In the genomic region with DNA sequence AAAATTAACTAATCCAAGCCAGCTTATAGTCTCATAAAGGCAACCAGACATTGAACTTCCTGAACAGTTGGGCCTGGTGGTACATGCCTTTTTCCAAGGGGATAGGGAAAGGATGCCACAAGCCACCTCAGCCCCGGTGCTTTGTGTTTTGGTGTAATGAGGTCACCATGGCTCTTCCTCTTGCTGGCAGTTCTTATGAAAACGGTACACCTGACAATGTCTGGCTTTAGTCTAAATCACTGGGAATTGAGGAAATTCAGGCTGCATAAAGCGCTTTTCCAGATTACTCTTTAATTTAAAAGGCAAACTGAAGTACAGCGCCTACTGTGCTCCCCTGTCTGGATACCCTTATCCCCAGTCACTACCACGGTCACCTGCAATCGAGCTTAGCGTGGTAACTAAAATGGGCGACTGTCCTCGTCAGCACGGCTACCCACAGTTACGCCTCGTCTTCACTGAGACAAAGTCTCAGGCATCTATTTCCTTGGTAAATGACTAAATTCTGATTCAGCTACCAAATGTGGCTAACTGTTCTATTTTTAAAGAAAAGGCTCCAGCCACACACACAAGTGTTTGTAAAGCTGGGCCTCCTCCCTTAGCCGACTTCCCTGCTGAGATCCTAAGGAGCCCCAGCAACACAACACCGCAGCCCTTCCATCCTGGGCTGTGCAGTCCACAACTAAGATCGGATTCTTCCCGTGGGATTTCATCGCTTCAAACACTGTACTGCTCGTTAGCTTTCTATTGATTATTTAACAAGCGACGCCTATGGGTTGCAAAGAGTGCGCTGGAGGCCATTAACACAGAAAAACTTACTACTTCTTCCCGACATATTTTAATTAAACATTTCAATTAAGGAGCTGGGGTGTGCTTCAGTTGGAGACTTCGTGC, we compare ENCODE assay signal across 9 mouse cellular contexts. TPM values are rescaled to one million over a fixed set of nuclear protein-coding genes. Genes with fewer than 3 reads are reported as not detected.
DNase-seq lines count a peak whose midpoint lies in the region; ATAC-seq lines count a peak whose summit lies in the region.
"Had no signal": no experiment of that assay in that cellular context is flagged by ENCODE, and none has a peak within 500 bp of the region (broad histone marks: within the 10 kb centered on the region; RNA-seq: fewer than 3 reads in every experiment).

No protein-coding gene starts in this region.

- no peak overlapping the region for H3K9ac ChIP-seq in limb, embryonic 11.5 days (ENCODE audit: low read length)
- H3K9ac ChIP-seq in embryonic facial prominence, embryonic 14.5 days (ENCODE audit: low read depth, low read length), result 0 out of 2 replicates have a peak overlapping the region, but pooled peaks have one; percentile 10
- H3K9ac ChIP-seq in midbrain, embryonic 16.5 days (ENCODE audit: low read depth, low read length), result no peak overlapping the region

- no peak overlapping the region for H3K4me3 ChIP-seq in limb, embryonic 11.5 days (ENCODE audit: low read depth, low read length)
- no peak overlapping the region for H3K4me3 ChIP-seq in limb, embryonic 10.5 days
- no peak overlapping the region for H3K4me3 ChIP-seq in embryonic facial prominence, embryonic 14.5 days (ENCODE audit: low read depth, low read length)
- H3K4me3 ChIP-seq in midbrain, embryonic 16.5 days (ENCODE audit: low read depth, low read length), result no peak overlapping the region

- 0 out of 2 replicates have a peak, but pooled peaks cover 2% of the 10 kb centered on the region for H3K36me3 ChIP-seq in limb, embryonic 11.5 days (ENCODE audit: control insufficient read depth, insufficient read depth, low read length)
- H3K36me3 ChIP-seq in limb, embryonic 10.5 days, result peaks cover 30% of the 10 kb centered on the region
- no peaks in the 10 kb centered on the region for H3K36me3 ChIP-seq in embryonic facial prominence, embryonic 14.5 days (ENCODE audit: control insufficient read depth, insufficient read depth, low read length)
- H3K36me3 ChIP-seq in midbrain, embryonic 16.5 days (ENCODE audit: control insufficient read depth, insufficient read depth, low read length), result no peaks in the 10 kb centered on the region

- H3K4me2 ChIP-seq in limb, embryonic 11.5 days (ENCODE audit: low read depth, severe bottlenecking), result no peak overlapping the region
- 0 out of 2 replicates have a peak overlapping the region, but pooled peaks have one; percentile 5 for H3K4me2 ChIP-seq in embryonic facial prominence, embryonic 14.5 days (ENCODE audit: low read depth, low read length)
- no peak overlapping the region for H3K4me2 ChIP-seq in midbrain, embryonic 16.5 days (ENCODE audit: low read length)

- no peaks in the 10 kb centered on the region for H3K9me3 ChIP-seq in limb, embryonic 11.5 days (ENCODE audit: control insufficient read depth, low read length)
- no peaks in the 10 kb centered on the region for H3K9me3 ChIP-seq in limb, embryonic 10.5 days (replicated peaks)
- 0 out of 2 replicates have a peak, but pooled peaks cover 4% of the 10 kb centered on the region for H3K9me3 ChIP-seq in embryonic facial prominence, embryonic 14.5 days (ENCODE audit: control insufficient read depth, low read length)
- no peaks in the 10 kb centered on the region for H3K9me3 ChIP-seq in midbrain, embryonic 16.5 days (replicated peaks; ENCODE audit: control insufficient read depth, low read length, poor library complexity, severe bottlenecking)

- no peaks in the 10 kb centered on the region for H3K27me3 ChIP-seq in limb, embryonic 11.5 days (ENCODE audit: control insufficient read depth, insufficient read depth, low read length)
- H3K27me3 ChIP-seq in limb, embryonic 10.5 days (ENCODE audit: low read depth, poor library complexity, severe bottlenecking), result no peaks in the 10 kb centered on the region
- H3K27me3 ChIP-seq in embryonic facial prominence, embryonic 14.5 days (replicated peaks; ENCODE audit: control insufficient read depth, insufficient read depth, low read length), result no peaks in the 10 kb centered on the region
- H3K27me3 ChIP-seq in midbrain, embryonic 16.5 days (ENCODE audit: control insufficient read depth, insufficient read depth, low read depth, low read length), result no peaks in the 10 kb centered on the region

- WGBS in limb, embryonic 11.5 days, result 63% methylated on average over 23 of the region's 23 CpGs
- 82% methylated on average over 23 of the region's 23 CpGs for WGBS in limb, embryonic 10.5 days
- 60% methylated on average over 23 of the region's 23 CpGs for WGBS in embryonic facial prominence, embryonic 14.5 days
- 52% methylated on average over 23 of the region's 23 CpGs for WGBS in midbrain, embryonic 16.5 days

- 0 out of 2 replicates have a peak overlapping the region, but pooled peaks have one; percentile 6 for H3K27ac ChIP-seq in limb, embryonic 11.5 days (replicated peaks; ENCODE audit: low read depth, low read length)
- H3K27ac ChIP-seq in limb, embryonic 10.5 days, result no peak overlapping the region
- H3K27ac ChIP-seq in embryonic facial prominence, embryonic 14.5 days (replicated peaks; ENCODE audit: low read depth, low read length), result peak overlapping the region; percentile 61
- 0 out of 2 replicates have a peak overlapping the region, but pooled peaks have one; percentile 8 for H3K27ac ChIP-seq in midbrain, embryonic 16.5 days (ENCODE audit: low read length)

- peak; percentile 76 for DNase-seq in heart, adult 11 months
- DNase-seq in heart, adult 8-10 months (ENCODE audit: low spot score), result no peak
- DNase-seq in limb, embryonic 11.5 days (ENCODE audit: low spot score), result no peak
- DNase-seq in limb, embryonic 10.5 days (ENCODE audit: low spot score), result no peak
- DNase-seq in embryonic facial prominence, embryonic 14.5 days (ENCODE audit: low spot score), result peak; percentile 62
- DNase-seq in retina, postnatal 1 day, result no peak
- DNase-seq in adrenal gland, adult 8-10 months, result no peak
- DNase-seq: lung, postnatal 14 days had no signal

- ATAC-seq in limb, embryonic 11.5 days (ENCODE audit: insufficient number of reproducible peaks, low FRiP score, low TSS enrichment, low read depth), result no peak
- ATAC-seq in embryonic facial prominence, embryonic 14.5 days (ENCODE audit: low read depth), result no peak
- no peak for ATAC-seq in midbrain, embryonic 16.5 days

- H3K4me1 ChIP-seq in limb, embryonic 11.5 days (ENCODE audit: control insufficient read depth, insufficient read depth, low read length), result peaks cover 17% of the 10 kb centered on the region
- peaks cover 23% of the 10 kb centered on the region for H3K4me1 ChIP-seq in limb, embryonic 10.5 days
- peaks cover 13% of the 10 kb centered on the region for H3K4me1 ChIP-seq in embryonic facial prominence, embryonic 14.5 days (ENCODE audit: control insufficient read depth, insufficient read depth, low read length)
- H3K4me1 ChIP-seq in midbrain, embryonic 16.5 days (ENCODE audit: control insufficient read depth, insufficient read depth, low read length), result peaks cover 4% of the 10 kb centered on the region

RNA-seq across cellular contexts. Expression of gene Clic4, which starts 25.5 kb away (rescaled TPM):
- 100 to 1,000 TPM; 236 to 258 (median 249) TPM for total RNA-seq in heart, adult 8-10 months (2022)
- 141 and 161 TPM in 2 replicates for polyA plus RNA-seq in limb, embryonic 11.5 days (2014; fragmentation: Nextera tagmentation; extraction: Ambion mirVana)
- 208 and 220 TPM in 2 replicates for polyA plus RNA-seq in limb, embryonic 10.5 days (2016; fragmentation: Nextera tagmentation; extraction: Ambion mirVana)
- 97.5 and 100 TPM in 2 replicates for polyA plus RNA-seq in embryonic facial prominence, embryonic 14.5 days (2014; fragmentation: Nextera tagmentation; extraction: Ambion mirVana)
- 49.2 and 55.6 TPM in 2 replicates for polyA plus RNA-seq in midbrain, embryonic 16.5 days (2015; fragmentation: Nextera tagmentation; extraction: Ambion mirVana)
- 10 to 100 TPM; 59.8 to 89.0 (median 74.4) TPM for total RNA-seq in adrenal gland, adult 8-10 months (2022)

Comparison
In these comparisons a context has a peak if more than half of its experiments do, and no peak if none do; other contexts are left out.
1. DNase-seq: peak in heart, adult 11 months (single experiment) and embryonic facial prominence, embryonic 14.5 days (single experiment); none in heart, adult 8-10 months (single experiment), limb, embryonic 11.5 days (single experiment), limb, embryonic 10.5 days (single experiment), retina, postnatal 1 day (single experiment) and adrenal gland, adult 8-10 months (single experiment).